Mouse (Mus musculus): ENCODE measurements around the gene Scin. TPM values are rescaled to one million over a fixed set of nuclear protein-coding genes. Genes with fewer than 3 reads are reported as not detected.

Scin gene
- total RNA-seq, 2 experiments from 2014 or later, result 1.4 to 1.6 TPM

DNA sequence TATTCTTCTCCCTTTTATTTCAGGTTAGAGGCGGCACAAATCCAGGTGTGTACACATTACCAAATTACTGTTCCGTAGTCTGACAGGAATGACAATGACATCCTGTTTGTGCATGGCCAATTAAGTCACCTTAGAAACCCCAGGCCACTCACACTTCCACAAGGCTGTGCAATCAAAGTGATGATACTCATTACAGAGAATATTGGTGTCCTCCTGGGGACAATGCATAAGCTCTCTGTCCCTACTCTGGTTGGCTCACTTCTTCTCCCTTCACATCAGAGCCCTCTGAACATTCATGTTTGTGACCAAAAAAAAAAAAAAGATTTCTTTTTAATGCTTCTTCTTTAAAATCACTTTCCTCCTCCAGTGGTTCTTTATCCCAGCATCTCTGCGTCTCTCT is 106.2 kb downstream of the Scin start:
- DNase-seq (ENCODE audit: low spot score), result no peak

DNA sequence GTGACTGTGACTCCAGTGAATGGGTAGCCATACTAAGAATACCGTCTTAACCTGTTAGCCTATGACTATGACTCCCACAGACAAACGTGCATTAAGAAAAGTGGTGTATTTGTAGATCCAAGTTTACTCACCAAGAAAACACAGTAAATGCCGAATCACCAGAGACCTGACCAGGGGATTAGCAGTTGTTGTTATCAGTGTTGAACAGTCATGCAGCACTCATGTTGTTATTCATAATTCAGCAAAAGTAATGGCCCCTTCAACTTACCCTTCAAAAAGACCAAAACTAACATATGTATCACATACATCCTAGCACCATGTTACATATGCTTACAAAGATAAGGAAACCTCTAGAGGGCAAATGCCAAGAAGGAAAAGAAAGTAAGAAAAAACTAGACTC is 106.6 kb downstream of the Scin start:
- no peak for DNase-seq (ENCODE audit: low spot score)

DNA sequence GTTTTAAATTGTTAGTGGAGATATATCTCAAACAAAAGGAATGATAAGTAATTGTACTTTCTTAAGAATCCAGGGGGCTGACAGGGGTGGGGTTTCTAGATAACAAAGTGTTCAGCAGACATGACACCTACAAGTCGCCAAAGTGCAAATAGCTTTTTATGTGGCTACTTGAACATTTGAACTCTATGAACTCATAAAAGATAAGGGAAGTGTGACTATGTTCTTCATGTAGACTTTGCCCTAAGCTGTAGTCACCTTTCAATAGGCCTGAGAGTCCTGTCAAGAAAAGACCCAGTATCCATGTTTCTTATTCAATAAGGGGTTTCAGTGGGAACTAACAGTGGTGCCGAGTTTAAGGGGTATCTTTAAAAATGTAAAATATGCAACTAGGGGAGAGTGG is 110.1 kb downstream of the Scin start:
- DNase-seq (ENCODE audit: low spot score), result no peak

GRCm38 (mm10) chr12:40023014-40023642 is 110.9 kb downstream of the Scin start:
- DNase-seq (ENCODE audit: low spot score), result no peak

- DNase-seq (ENCODE audit: low spot score), result no peak
Observed at GRCm38 (mm10) chr12:40022344-40022743, 111.7 kb downstream of the Scin start.

DNA sequence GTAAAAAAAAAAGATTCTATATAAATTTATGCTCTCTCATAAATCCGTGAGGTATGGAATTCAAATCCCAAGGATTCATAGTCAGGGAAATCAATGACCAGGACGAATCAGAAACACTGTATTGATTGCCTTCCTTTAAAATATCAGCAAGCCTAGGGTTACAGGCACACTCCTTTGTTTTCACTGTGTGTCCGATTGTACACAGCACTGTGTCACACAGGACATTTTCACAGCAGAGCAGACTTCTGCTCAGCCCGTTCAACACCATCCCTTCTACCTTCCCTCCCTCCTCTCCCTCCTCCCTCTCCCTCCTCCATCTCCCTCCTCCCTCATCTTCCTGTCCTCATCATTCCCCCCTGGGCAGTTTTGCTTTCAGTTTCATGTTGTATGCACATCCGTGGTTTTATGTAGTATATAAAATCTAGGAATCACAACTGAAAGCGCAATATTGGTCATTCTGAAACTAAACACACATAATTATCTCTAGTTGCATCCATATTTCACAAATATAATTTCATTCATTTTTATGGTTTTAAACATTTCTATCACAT is 116.0 kb downstream of the Scin start:
- no peak for DNase-seq (ENCODE audit: low spot score)

GRCm38 (mm10) chr12:40016648-40017460 is 117.2 kb downstream of the Scin start:
- DNase-seq (ENCODE audit: low spot score), result peak; percentile 81

DNA sequence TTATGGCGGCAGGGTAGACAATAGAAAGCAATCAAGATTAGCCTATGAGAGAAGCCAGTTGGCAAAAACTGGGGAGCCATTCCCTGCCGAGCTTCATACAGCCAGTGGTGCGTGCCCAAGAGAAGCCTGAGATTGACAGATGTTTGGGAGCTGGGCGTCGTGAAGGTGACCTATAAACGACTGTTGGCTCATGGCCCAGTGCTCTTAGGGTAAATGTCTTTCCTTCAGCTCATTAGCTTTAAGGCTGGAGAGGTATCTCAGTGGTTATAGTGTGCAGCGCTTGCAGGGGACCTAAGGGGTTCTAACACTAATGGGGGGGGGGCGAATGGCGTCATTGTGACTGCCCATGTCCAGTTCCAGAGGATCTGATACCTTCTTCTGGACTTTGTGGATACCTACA is 118.0 kb downstream of the Scin start:
- DNase-seq (ENCODE audit: low spot score), result no peak

DNA sequence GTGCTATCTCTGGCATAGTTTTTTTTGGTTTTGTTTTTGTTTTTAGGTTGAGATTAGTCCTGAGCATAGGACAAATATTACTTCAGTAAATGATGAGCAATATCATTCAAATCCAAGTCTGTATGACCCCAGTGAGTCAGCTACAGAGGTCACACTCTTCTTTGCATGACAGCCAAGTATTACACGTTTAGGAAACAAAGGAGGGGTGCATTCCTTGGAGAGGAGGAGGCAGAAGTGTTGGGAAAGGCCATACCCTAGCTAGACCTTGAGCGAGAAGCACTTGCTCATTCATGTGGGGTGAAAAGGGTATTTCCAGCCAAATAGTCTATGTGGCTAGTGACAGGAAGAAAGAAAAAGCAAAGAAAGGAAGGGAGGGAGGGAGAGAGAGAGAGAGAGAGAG is 124.2 kb downstream of the Scin start:
- peak; percentile 53 for DNase-seq (ENCODE audit: low spot score)

Other genes with a start within 250 kb of the Scin start
- gene Arl4a, start 96.2 kb downstream of the Scin start, total RNA-seq (2021), result 10 to 100 TPM; 21.9 to 23.0 TPM
- 10 to 100 TPM; 60.6 to 68.5 TPM for gene Lsmem1, start 65.3 kb upstream of the Scin start, total RNA-seq (2021)
- gene Ifrd1, start 114.3 kb upstream of the Scin start, total RNA-seq (2021), result 100 to 1,000 TPM in 1 of 2 experiments, 10 to 100 TPM in 1; 79.2 to 225 TPM

Measured in gastrocnemius, adult 18-20 months (tissue).